Mouse (Mus musculus) CH12.LX (cell line): ENCODE results near the gene Megf11. TPM values are rescaled to one million over a fixed set of nuclear protein-coding genes. Genes with fewer than 3 reads are reported as not detected.
A peak's percentile ranks its signal among the peaks of the same experiment; 100 is the strongest.

ENCODE experiments used
- DNase-seq: peaks from one replicate; pipeline ENCODE4 v3.0.0-alpha.2; 2013; ENCODE audit errors: extremely low read depth
- H3K27ac ChIP-seq: 2 replicates; pipeline ENCODE4 v1.5.1; 2012; ENCODE audit warnings: low read depth, mild to moderate bottlenecking, control low read depth, moderate library complexity; ENCODE audit not compliant: insufficient read depth
- H3K27me3 ChIP-seq: replicated peaks from 2 replicates; pipeline ENCODE3; 2012; ENCODE audit warnings: inconsistent platforms
- H3K36me3 ChIP-seq, 2 experiments: replicated peaks in 1 of 2; 2 replicates each; pipeline versions ENCODE3 to v1.6.1; 2012; ENCODE audit warnings: inconsistent platforms in 1 of 2, low read length in 1 of 2, mild to moderate bottlenecking in 1 of 2, mixed read lengths in 1 of 2, moderate library complexity in 1 of 2; ENCODE audit not compliant: control insufficient read depth in 1 of 2, insufficient read depth in 1 of 2
- H3K4me1 ChIP-seq, 2 experiments: 2 replicates each; pipeline ENCODE4 v1.6.1; 2012; ENCODE audit warnings: inconsistent platforms in 1 of 2, moderate library complexity in 1 of 2; ENCODE audit not compliant: insufficient read depth in 2 of 2, control insufficient read depth in 1 of 2
- H3K4me2 ChIP-seq: 2 replicates; pipeline ENCODE4 v1.6.1; 2012; ENCODE audit warnings: low read depth, mild to moderate bottlenecking, control low read depth; ENCODE audit not compliant: poor library complexity, insufficient read depth, severe bottlenecking
- H3K4me3 ChIP-seq, 3 experiments: fragments of 150-350 bp in 1 of 3; sonication (generic) in 1 of 3; replicated peaks in 1 of 3; 2 replicates each; pipeline versions ENCODE3 to v1.5.1; 2011 to 2012; ENCODE audit warnings: low read depth in 2 of 3, low read length in 2 of 3, mild to moderate bottlenecking in 2 of 3, moderate library complexity in 2 of 3, control low read depth in 1 of 3, improper control_type of control experiment in 1 of 3, inconsistent platforms in 1 of 3, mixed read lengths in 1 of 3; ENCODE audit not compliant: poor library complexity in 1 of 3
- H3K79me2 ChIP-seq: replicated peaks from 2 replicates; pipeline ENCODE4 v1.6.1; 2012; ENCODE audit warnings: mild to moderate bottlenecking, moderate library complexity; ENCODE audit not compliant: control insufficient read depth, poor library complexity, insufficient read depth, severe bottlenecking; ENCODE audit errors: extremely low read depth
- H3K9ac ChIP-seq: 2 replicates; pipeline ENCODE4 v1.6.1; 2012; ENCODE audit warnings: low read depth, mild to moderate bottlenecking, control low read depth, moderate library complexity; ENCODE audit not compliant: insufficient read depth
- H3K9me3 ChIP-seq: replicated peaks from 2 replicates; pipeline ENCODE3; 2012; ENCODE audit warnings: low read length, inconsistent platforms, mixed read lengths
- BHLHE40 ChIP-seq: IDR thresholded peaks from 2 replicates; pipeline ENCODE4 v1.6.1; 2011; ENCODE audit warnings: mild to moderate bottlenecking, low read depth, low read length, improper control_type of control experiment
- CHD1 ChIP-seq: IDR thresholded peaks from 2 replicates; pipeline ENCODE4 v1.6.1; 2012; ENCODE audit warnings: low read depth, low read length, improper control_type of control experiment, inconsistent platforms
- CHD2 ChIP-seq: IDR thresholded peaks from 2 replicates; pipeline ENCODE4 v1.6.1; 2011; ENCODE audit warnings: low read length, improper control_type of control experiment
- IRF4 ChIP-seq: IDR thresholded peaks from 2 replicates; pipeline ENCODE4 v1.6.1; 2014; ENCODE audit warnings: low read depth, mild to moderate bottlenecking, inconsistent platforms, low read length, improper control_type of control experiment
- JUN ChIP-seq: IDR thresholded peaks from 2 replicates; pipeline ENCODE4 v1.6.1; 2011; ENCODE audit warnings: low read depth, mild to moderate bottlenecking, low read length, improper control_type of control experiment, moderate library complexity; ENCODE audit not compliant: insufficient read depth
- JUND ChIP-seq: conservative IDR thresholded peaks from 2 replicates; pipeline ENCODE4 v1.6.1; 2011; ENCODE audit warnings: low read depth, low read length, improper control_type of control experiment
- MAFK ChIP-seq: IDR thresholded peaks from 2 replicates; pipeline ENCODE4 v1.6.1; 2011; ENCODE audit warnings: low read length, improper control_type of control experiment; ENCODE audit not compliant: insufficient replicate concordance
- RAD21 ChIP-seq: IDR thresholded peaks from 2 replicates; pipeline ENCODE4 v1.6.1; 2011; ENCODE audit warnings: low read depth, mild to moderate bottlenecking, low read length, improper control_type of control experiment, moderate library complexity
- TCF12 ChIP-seq: IDR thresholded peaks from 2 replicates; pipeline ENCODE4 v1.6.1; 2014; ENCODE audit warnings: low read depth, mild to moderate bottlenecking, inconsistent platforms, low read length, improper control_type of control experiment
- UBTF ChIP-seq: IDR thresholded peaks from 2 replicates; pipeline ENCODE4 v1.6.1; 2012; ENCODE audit warnings: low read depth, mild to moderate bottlenecking, inconsistent platforms, low read length, improper control_type of control experiment, moderate library complexity
- USF1 ChIP-seq: IDR thresholded peaks from 2 replicates; pipeline ENCODE4 v1.6.1; 2014; ENCODE audit warnings: low read depth, mild to moderate bottlenecking, inconsistent platforms, low read length, improper control_type of control experiment
- ZC3H11A ChIP-seq: IDR thresholded peaks from 2 replicates; pipeline ENCODE4 v1.6.1; 2012; ENCODE audit warnings: low read depth, mild to moderate bottlenecking, inconsistent platforms, low read length, improper control_type of control experiment
- ZNF384 ChIP-seq: IDR thresholded peaks from 2 replicates; pipeline ENCODE4 v1.6.1; 2012; ENCODE audit warnings: low read depth, low read length, improper control_type of control experiment, inconsistent platforms
- dilution Hi-C: fragments of 300-500 bp; cut with MboI; formaldehyde crosslinking; loops from 2 replicates; pipeline ENCODE4 v1.14.3; 2020; ENCODE audit warnings: low sequenced_read_pairs; ENCODE audit not compliant: extremely low pct_unique_long_range_greater_than_20kb, extremely low pct_ligation_motif_present
- in situ Hi-C: fragments of 300-500 bp; cut with MboI; formaldehyde crosslinking; loops from 3 replicates; pipeline ENCODE4 v1.14.3; 2019; ENCODE audit warnings: low sequenced_read_pairs, low pct_ligation_motif_present, low pct_unique_long_range_greater_than_20kb, mixed read lengths
- polyA plus RNA-seq: library from polyadenylated mRNA; unstranded; fragments of >175 nt; gene quantifications from 2 replicates; pipeline ENCODE4 v1.2.1, GENCODE M21; 2012; ENCODE audit warnings: low read depth; ENCODE audit not compliant: insufficient read length
- total RNA-seq, 2 experiments: library from RNA; depleted of rRNA; stranded (reverse); fragments of 300-350 nt in 1 of 2; fragments of >200 nt in 1 of 2; gene quantifications; 2 replicates each; pipeline ENCODE4 v1.2.3; 2012 to 2014

The Megf11 gene
- total and polyA plus RNA-seq, 3 experiments = 0.04 to 0.59 TPM; not detected in 1

- in situ Hi-C loops (no loop called here), dilution Hi-C loops (no loop called here)
- Histone ChIP-seq H3K79me2 (no peaks in the 10 kb centered on the region), H3K9me3 (no peaks in the 10 kb centered on the region), H3K4me3 (no peak overlapping the region), H3K9ac (no peak overlapping the region), H3K27me3 (no peaks in the 10 kb centered on the region), H3K4me1 (no peaks in the 10 kb centered on the region; a peak in 2 of 4 replicates), H3K4me2 (no peak overlapping the region), H3K27ac (no peak overlapping the region), H3K36me3 (no peaks in the 10 kb centered on the region)
- TF ChIP-seq ZC3H11A (no peak), MAFK (0 out of 2 replicates have a peak, but pooled peaks have one; percentile 46)
- no peak for DNase-seq
These were observed 367.1 kb downstream of the Megf11 start for GRCm38 (mm10) chr9:64752575-64752974.

- no peaks in the 10 kb centered on the region for H3K27me3 ChIP-seq
- TF ChIP-seq USF1 (no peak), BHLHE40 (no peak), JUN (no peak), JUND (no peak), CHD2 (no peak), ZNF384 (no peak), IRF4 (no peak), RAD21 (no peak), TCF12 (no peak), UBTF (no peak), CHD1 (no peak)
- no peak overlapping the region for H3K4me3 ChIP-seq
- DNase-seq = peak; percentile 26
- dilution Hi-C loops = no loop called here
- H3K36me3 ChIP-seq = no peaks in the 10 kb centered on the region
- no peaks in the 10 kb centered on the region for H3K9me3 ChIP-seq
- H3K4me2 ChIP-seq = no peak overlapping the region
- no peak overlapping the region for H3K9ac ChIP-seq
- H3K27ac ChIP-seq = no peak overlapping the region
- no peaks in the 10 kb centered on the region for H3K79me2 ChIP-seq
- in situ Hi-C loops = no loop called here
- H3K4me1 ChIP-seq = peaks cover 0 to 7% of the 10 kb centered on the region in 2 experiments; a peak in 3 of 4 replicates
These were observed 372.6 kb downstream of the Megf11 start for GRCm38 (mm10) chr9:64758052-64758451.

Other genes with a start within 250 kb of the Megf11 start
- 49.3 and 59.6 TPM in 2 replicates for gene Zwilch, start 212.5 kb upstream of the Megf11 start, total RNA-seq (2012; rRNA removed)
- 74.1 and 92.0 TPM in 2 replicates for gene Zwilch, start 212.5 kb upstream of the Megf11 start, total RNA-seq (2014; rRNA removed)
- 72.8 and 82.9 TPM in 2 replicates for gene Zwilch, start 212.5 kb upstream of the Megf11 start, polyA plus RNA-seq
- 1,886 and 1,956 TPM in 2 replicates for gene Rpl4, start 212.3 kb upstream of the Megf11 start, total RNA-seq (2012; rRNA removed)
- gene Rpl4, start 212.3 kb upstream of the Megf11 start, total RNA-seq (2014; rRNA removed) = 1,996 and 2,178 TPM in 2 replicates
- 3,885 and 4,069 TPM in 2 replicates for gene Rpl4, start 212.3 kb upstream of the Megf11 start, polyA plus RNA-seq
- gene Snapc5, start 206.4 kb upstream of the Megf11 start, total RNA-seq (2012; rRNA removed) = 16.7 and 21.3 TPM in 2 replicates
- gene Snapc5, start 206.4 kb upstream of the Megf11 start, total RNA-seq (2014; rRNA removed) = 34.3 and 38.2 TPM in 2 replicates
- gene Snapc5, start 206.4 kb upstream of the Megf11 start, polyA plus RNA-seq = 24.9 and 33.3 TPM in 2 replicates
- 0.55 and 0.59 TPM in 2 replicates for gene Uchl4, start 150.4 kb upstream of the Megf11 start, total RNA-seq (2012; rRNA removed)
- gene Uchl4, start 150.4 kb upstream of the Megf11 start, total RNA-seq (2014; rRNA removed) = 8.2 and 11.0 TPM in 2 replicates
- gene Uchl4, start 150.4 kb upstream of the Megf11 start, polyA plus RNA-seq = 16.8 and 21.0 TPM in 2 replicates
- gene Map2k1, start 132.0 kb upstream of the Megf11 start, total RNA-seq (2012; rRNA removed) = 53.0 and 74.0 TPM in 2 replicates
- gene Map2k1, start 132.0 kb upstream of the Megf11 start, total RNA-seq (2014; rRNA removed) = 118 and 122 TPM in 2 replicates
- gene Map2k1, start 132.0 kb upstream of the Megf11 start, polyA plus RNA-seq = 54.9 and 56.3 TPM in 2 replicates
- gene Tipin, start 104.0 kb upstream of the Megf11 start, total RNA-seq (2012; rRNA removed) = 179 and 248 TPM in 2 replicates
- 443 and 624 TPM in 2 replicates for gene Tipin, start 104.0 kb upstream of the Megf11 start, total RNA-seq (2014; rRNA removed)
- gene Tipin, start 104.0 kb upstream of the Megf11 start, polyA plus RNA-seq = 204 and 235 TPM in 2 replicates
- gene Dis3l, start 44.3 kb upstream of the Megf11 start, total RNA-seq (2012; rRNA removed) = 8.8 and 9.0 TPM in 2 replicates
- gene Dis3l, start 44.3 kb upstream of the Megf11 start, total RNA-seq (2014; rRNA removed) = 6.6 and 6.8 TPM in 2 replicates
- 9.5 and 9.6 TPM in 2 replicates for gene Dis3l, start 44.3 kb upstream of the Megf11 start, polyA plus RNA-seq